Mouse (Mus musculus) T-helper 1 cell (primary cell): ENCODE data around the gene Sema6d.
"Not testable (repeated sequence)": the region's sequence is repeated elsewhere in the genome, so short reads cannot be mapped to it uniquely, and the experiment has no call there.

Experiments used
- in situ Hi-C: fragments of 300-600 bp; cut with MboI, MseI; formaldehyde crosslinking; loops from one replicate; pipeline ENCODE4 v1.15.1; 2025; ENCODE audit warnings: high pct_unique_total_duplicates

The Sema6d gene

DNA sequence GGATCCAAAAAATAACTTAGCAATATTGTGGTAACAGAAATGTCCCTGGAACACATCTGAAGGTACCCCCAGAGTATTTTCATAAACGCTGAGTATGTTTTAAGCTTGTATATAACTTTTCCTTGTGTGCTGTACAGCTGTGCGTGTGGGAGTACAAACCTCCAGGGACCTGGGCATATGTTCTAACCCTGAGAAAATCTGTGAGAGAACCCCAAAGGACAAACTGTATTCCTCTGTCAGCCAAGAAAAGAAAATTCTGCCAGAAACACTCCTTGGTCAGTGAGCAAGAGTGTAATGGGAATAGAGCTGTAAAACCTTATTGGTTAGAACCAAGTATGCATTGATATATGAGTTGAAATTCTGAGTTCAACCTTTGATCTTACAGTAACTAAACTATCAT lies 203.8 kb downstream of the Sema6d start:
- in situ Hi-C loops: no loop called here

DNA sequence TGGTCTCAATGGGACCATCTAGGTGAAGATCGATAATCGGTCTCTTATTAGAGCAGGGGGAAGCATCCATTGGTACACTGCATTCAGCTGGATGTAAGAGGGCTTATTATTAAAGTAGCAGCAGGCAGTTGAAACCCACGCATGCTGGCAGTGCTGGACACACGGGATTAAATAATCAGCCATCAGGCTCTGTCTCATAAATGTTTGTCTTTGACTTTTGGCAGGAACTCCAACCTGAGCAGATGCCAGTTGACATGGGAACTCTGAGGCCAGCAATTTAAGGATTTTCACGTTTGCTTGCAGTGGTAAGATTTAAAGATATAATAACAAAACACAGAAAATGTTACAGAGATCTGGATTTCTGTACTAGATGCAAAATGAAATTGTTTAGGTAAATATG lies 208.6 kb downstream of the Sema6d start:
- in situ Hi-C loops: no loop called here

DNA sequence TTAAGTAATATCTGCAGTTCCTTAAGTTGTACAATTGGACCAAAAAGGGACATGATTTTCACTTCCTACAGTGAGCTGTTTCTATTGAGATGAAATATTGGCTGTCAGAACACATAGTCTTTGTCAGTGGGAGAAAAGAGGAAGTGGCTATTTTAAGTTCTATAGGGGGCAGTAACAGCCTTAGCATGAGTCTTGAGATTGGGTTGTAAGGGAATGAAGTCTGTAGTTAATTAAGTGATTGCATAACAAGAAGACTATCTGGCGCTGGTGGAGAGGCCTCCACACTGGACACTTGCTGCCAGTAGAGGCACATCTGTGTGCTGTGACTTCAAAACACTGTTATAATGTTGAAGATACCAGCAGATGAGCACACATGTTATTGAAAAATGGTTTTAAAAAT lies 209.1 kb downstream of the Sema6d start:
- in situ Hi-C loops: no loop called here

DNA sequence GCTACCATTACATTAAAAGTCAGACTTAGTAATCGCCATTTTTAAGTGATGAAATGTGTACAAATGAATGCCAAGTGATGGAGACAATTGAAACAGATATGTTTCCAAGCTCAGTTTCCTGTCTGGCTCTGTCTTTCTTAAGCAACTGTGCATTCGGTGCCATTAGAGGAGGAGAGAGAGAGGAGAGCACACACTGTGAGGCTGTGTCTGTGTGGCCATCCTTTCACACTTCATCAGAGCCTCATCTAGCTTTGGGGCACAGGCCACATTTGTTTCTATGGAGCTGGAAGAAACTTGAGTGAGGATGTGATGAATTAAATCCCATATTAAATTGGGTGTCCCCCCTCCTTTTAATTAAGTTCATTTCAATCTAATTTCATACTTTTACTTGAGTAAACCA lies 218.8 kb downstream of the Sema6d start:
- in situ Hi-C loops: no loop called here

DNA sequence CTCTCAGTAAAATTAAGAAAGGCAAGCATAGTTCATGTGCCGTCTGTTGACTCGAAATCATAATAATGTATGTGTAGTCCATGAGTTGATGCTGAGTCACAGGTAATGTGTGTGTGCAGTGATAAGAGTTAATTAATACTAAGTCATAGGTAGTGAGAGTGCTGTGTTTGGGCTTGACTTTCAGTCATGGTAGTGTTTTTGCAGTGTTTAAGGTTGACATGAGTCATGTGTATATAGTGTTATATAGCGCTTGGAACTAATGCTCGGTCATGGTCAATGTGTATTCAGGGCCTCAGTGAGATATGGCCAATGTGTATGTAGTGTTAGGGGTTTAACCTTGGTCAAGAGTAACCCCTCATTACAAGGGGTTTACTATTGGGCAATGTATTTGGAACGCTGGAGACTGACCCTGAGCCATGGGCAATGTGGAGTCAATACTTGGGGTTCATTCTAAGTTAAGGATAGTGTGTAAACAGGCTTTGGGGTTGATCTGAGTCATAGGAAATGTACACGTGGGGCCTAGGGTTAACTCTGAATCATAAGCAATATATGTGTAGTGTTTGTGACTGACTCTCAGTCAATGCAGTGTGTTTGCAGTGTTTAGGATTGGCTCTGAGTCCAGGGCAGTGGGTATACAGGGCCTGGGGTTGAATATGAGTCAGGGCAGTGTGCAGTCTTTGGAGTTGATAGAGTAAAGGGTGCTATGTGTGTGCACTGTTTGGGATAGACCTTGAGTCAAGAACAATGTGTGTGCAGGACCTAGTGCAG lies 219.8 kb downstream of the Sema6d start:
- in situ Hi-C loops: no loop called here

DNA sequence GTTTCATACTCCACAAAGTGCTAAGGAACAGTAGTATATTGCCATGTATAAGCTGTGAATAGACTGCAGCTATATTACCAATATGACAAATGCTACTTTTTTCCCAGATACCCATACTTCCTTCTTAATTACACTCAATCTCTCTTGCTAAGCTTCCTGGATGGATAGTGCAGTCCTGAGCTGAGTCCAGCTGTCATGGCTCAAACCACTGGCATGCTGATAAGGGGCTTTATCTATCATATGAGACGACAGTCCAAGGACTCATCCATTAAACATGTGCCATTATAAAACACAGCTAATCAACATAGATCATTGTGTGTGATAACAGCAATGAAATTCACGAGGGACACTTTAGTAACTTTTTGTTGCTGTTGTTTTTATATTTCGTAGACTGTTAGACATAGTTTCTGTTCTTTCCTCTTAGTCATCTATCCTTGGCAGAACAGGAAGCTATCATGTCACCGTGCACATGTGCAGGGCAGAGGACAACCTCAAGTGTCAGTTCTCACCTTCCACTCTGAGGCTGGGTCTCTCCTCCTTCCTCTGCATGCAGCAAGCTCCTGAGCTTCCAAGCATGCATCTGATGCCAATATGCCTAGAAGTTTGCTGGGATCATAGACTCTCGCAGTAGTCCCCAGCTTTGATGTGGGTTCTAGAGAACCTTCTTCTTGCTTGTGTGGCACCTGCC lies 232.9 kb downstream of the Sema6d start:
- in situ Hi-C loops: no loop called here

DNA sequence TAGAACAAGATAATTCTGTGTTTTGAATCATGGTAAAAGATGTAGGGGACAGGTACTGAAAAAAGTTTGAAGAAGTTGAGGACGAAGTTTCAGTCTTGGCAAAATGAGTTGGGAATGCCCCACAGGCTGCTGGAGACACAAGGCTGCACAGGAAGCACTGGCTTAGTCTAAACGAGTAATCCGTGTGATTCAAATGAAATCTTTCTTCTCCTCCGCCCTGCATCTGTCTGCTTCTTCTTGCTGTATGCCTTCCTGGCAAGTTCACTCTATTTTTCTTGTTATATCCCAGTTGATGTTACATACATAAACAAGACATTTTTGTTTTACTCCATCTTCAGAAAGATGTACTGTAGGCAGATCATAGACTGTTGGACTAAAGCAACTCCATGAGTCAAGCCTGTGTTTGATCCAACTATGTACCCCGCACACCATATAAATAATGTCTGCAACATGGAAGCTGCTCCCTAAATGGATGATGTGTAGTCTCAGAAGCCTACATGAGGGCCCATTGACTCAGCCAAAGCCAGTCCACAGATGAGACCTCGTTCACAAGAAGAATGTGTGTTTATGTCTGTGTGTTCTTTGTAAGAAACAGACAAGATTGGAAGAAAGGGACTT lies 234.4 kb downstream of the Sema6d start:
- in situ Hi-C loops: no loop called here

DNA sequence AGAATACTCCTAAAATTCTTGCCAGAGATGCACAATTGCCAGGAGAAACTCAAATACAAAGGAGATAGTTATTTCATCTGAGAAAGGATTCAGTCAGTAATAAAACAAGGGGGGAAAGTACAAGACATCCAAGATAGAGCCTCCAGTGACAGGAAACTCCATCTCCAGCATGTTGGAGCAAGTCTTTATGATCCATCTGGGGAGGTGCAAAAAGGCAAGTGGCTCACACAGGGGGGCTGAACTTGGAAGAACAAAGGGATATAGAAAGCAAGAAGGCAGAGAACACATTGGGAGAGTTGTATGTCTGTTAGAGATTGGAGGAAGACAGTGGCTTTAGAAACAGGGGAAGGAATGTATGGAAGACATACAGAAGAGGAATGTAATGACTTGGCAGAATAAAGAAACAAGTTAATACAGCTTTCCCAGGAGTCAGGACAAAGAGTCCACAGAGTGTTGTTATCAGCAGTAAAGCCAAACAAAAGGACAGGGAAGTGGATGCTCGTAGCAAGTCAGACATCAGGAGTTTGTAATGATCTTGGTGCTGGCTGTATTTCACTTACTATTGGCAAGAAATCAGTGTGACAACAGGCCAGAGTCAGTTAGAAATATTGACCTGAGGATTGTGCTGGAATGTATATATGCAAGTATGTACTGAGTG lies 239.8 kb downstream of the Sema6d start:
- in situ Hi-C loops: no loop called here

DNA sequence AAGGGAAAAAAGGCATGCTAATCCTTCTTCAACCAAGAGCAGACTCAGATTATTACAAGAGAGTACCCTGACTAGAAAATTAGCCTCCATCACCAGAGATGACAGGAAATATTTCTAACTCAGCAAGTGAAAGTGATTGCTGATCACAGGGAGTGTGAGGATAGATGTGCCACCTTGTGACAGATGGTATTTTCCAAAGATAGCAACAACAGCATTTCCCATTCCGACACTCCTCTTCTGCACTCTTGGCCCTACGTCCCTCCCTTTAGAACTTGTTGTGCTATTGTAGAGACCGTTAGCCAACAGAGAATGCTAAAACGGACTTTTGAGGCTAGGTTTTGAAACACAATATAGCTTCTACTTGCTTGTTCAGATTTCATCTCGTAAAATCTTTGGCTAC lies 243.1 kb downstream of the Sema6d start:
- in situ Hi-C loops: no loop called here

DNA sequence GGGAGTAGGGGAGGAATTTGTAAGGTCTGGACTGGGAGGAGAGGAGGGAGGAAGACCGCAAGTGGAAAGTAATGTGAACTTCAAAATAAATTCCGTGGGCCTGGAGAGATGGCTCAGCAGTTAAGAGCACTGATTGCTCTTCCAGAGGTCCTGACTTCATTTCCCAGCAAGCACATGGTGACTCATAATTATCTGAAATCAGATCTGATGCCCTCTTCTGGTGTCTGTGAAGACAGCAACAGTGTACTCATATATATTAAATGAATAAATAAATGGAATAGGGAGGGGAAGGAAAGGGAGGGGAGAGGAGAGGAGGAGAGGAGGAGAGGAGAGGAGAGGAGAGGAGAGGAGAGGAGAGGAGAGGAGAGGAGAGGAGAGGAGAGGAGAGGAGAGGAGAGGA lies 244.9 kb downstream of the Sema6d start:
- in situ Hi-C loops: not testable (repeated sequence)

DNA sequence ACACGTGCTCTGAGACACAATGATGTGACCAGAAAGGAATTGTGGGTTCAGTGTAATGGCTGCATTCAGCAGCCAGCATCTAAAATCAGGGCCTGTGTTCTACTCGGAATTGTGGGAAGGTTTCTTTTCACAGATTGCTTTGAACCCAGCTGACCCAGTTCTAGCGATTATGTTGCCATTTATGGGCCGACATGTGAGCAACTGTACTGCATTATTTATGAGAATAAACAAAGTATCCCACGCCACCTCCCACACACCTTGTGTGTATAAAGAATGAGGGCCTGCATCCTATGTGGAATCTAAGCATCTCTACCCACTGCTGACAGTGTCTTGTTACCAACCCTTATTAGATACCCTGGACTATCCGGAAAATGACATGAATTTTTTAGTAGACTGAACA lies 248.5 kb downstream of the Sema6d start:
- in situ Hi-C loops: no loop called here

DNA sequence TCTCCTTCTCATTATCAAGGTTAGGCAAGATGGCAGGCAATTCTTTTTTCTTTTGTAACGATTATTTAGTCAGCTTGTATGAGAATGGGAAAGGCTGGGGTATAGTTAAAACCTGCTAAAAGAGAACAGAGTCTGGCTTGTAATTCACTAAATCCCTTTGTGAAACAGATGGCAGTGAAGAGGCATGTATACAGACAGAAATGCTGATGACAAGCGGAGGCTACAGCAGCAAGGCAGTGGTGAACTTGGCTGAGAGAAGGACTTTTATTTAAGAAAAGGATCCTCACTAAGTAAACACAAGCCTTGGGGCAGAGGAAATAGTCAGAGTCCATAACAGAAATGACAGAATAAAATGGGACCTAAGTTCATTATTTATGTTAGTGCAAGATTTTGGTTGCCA lies 264.4 kb downstream of the Sema6d start:
- in situ Hi-C loops: no loop called here

DNA sequence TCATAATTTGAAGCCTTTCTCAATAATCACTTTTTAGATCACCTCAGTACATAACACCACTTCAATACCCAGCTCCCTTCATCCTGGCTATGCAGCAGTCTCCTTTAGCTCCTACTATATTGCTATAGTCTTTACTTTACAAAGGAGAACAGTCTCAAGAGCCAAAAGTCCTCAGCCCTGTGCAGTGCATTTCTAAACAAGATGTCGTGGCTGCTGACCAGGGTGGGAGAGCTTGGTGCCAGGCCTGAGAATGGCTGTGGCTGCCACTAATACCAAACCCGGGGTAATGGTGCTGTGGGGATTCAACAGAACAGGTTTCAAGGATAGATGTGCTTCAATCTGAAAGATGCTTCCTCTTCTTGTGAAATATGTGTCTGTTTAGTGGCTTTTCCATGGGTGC lies 264.9 kb downstream of the Sema6d start:
- in situ Hi-C loops: loop anchor here (5.0 kb wide), 1 partner anchor 77 kb away; no protein-coding TSS in a partner anchor

DNA sequence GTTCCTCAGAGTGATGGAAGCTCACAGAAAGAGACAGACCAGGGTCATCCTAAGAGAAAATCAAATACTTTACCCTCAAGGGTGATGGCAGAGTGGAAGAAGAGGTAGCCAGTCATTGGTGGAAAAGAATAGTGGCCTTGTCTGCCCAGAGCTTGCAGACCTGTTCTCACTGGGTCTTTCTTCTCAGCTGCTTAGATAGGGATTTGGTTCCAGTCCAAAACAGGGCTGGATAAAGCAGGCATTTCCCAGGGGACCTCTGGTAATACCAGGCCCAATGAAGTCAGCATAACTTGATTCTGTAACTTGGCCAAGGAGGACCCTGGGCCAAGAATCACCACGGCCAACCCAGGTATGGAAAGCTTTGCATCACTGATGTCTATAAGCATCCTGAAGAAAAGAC lies 279.5 kb downstream of the Sema6d start:
- in situ Hi-C loops: no loop called here

DNA sequence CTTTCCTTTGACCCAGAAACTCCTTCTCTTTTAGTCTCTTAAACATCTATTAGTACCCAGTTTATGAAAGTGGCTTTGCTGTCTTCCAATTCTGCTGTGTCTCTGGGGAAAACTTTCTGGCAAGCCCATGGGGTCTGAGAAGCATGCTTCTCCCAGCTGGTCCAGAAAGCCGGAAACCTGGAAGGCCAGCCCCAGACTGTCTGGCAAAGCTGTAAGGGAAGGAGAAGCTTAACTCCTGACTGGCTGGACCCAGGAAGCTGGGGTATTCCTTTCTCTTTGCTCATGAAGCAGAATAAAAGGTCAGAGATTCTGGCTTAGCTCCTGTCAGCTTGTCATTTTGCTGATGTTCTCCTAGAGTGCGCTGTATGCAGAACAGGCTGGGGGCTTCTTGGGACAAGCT lies 280.2 kb downstream of the Sema6d start:
- in situ Hi-C loops: no loop called here

DNA sequence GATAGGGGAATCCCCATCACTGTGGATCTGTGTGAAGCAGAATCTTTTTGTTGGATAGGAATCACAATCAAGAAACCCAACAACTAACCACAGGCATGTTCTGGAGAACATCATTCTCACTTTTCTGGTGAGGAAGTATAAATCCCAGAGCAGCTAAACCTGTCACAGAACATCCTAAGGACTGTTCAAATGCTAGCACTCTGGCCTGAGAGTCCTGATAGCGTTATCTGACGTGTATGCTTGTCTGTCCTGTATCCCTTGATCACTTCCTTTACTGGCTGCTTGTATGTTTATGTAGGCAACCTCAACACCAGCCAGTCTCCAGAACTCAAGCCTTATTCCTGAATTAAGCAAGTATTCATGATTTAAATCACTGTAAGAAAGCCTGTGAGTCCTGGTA lies 281.6 kb downstream of the Sema6d start:
- in situ Hi-C loops: no loop called here

DNA sequence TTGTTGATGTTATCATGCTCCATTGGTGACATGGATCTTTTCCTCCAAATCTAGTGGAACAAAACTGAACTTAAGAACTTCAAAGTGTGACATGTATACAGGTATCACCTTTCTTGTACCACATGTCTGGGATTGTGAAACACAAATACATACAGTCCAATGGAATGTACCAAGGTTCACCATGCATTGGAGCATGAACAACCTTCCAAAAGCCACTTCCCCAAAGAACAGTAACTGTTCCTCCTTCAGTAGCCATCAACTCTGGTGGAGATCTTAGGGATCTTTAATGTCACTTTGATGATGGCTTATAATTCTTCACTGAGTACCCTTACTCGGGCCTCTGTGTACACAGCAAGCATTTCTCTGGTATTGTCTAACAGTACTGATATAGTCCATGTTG lies 295.3 kb downstream of the Sema6d start:
- in situ Hi-C loops: no loop called here

DNA sequence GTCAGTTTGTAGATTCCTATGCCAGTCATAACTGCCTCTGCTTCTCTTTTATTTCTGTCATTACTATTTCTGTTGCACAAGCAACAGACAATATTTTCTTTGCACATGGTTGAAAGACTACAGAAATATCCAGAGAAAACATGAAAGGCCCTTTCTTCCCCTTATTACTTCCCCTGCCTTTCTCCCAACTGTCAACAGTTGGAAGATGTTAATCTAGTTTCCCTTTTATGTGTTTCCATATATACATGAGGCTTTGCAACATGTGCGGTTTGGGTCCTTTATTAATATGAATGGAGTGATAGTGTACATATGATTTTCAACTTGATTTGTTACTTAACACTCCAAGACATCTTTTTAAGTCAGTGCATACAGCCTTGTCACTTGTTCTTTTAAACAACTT lies 296.0 kb downstream of the Sema6d start:
- in situ Hi-C loops: no loop called here

DNA sequence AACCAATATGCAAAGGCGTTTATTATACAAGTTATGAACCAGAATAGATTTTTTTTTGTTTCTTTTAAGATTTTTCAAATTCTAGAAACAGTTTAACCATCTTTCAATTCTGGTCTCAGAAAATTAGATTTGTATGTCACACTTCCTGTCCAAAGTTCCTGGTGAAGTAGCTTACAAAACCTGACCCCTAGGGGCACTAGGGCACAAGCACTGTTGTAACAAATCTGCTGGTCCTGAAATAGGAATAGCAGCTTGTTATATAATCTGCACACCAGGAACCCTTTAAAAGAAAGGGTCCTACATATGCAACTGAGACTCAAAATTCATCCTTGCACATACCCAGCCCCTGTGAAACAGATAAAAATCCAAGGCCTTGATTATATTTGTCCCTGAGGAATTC lies 298.5 kb downstream of the Sema6d start:
- in situ Hi-C loops: no loop called here

DNA sequence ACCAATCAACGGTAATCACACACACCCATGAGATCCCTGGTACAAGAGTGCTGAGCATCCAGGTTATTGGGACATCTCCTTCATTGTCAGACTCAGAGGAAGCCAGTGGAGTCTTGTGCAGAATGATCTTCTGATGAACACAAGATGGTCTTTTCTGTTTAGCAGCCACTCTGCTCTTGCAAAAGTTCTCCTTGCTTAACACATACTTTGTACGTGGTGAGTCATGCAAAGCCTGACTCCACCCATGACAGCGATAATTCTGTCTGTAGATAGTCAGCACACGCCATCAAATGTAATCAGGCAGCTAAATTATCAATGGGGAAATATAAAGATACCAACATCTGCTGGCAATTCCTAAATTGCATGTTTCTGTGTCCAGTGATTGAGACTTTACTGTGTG lies 307.0 kb downstream of the Sema6d start:
- in situ Hi-C loops: no loop called here

DNA sequence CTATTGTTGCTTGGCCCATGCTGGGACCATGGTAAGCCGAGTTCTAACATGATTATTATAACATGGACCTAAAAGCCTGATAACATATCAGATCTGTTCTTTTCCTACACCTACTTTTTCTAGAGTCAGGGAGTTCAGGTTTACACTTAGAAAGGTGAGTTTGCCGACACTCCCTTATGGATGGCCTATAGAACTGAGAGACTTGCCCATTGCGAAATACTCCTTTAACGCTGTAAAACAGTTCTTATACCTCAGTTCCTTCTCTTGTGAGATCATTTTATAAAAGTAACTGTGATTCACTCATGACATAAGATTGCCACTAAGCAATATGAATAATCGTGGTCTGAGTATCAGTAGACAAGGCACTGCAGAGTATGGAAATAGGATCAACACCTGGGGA lies 307.5 kb downstream of the Sema6d start:
- in situ Hi-C loops: no loop called here

DNA sequence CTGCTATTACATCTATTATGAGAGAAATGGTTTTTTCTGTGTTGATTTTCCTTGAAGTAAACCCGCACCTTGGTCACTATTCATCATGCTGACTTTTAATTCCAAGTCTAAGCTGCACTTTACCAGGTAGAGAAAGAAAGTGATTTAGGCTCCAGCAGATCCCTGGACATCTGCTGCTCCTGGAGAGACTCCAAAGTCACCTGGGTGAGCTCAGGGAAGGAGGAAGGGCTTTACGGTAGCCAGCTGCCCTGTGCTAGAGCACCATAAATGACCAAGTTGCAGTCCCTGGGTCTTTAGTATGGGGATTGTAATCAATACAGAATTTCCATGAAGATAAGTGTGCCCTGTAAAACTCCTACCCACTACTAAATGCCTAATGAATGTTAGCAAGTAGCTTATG lies 309.8 kb downstream of the Sema6d start:
- in situ Hi-C loops: no loop called here
